Mouse (Mus musculus): ENCODE measurements around the gene Pde4d.
A peak's percentile ranks its signal among the peaks of the same experiment; 100 is the strongest.

Pde4d gene

DNA sequence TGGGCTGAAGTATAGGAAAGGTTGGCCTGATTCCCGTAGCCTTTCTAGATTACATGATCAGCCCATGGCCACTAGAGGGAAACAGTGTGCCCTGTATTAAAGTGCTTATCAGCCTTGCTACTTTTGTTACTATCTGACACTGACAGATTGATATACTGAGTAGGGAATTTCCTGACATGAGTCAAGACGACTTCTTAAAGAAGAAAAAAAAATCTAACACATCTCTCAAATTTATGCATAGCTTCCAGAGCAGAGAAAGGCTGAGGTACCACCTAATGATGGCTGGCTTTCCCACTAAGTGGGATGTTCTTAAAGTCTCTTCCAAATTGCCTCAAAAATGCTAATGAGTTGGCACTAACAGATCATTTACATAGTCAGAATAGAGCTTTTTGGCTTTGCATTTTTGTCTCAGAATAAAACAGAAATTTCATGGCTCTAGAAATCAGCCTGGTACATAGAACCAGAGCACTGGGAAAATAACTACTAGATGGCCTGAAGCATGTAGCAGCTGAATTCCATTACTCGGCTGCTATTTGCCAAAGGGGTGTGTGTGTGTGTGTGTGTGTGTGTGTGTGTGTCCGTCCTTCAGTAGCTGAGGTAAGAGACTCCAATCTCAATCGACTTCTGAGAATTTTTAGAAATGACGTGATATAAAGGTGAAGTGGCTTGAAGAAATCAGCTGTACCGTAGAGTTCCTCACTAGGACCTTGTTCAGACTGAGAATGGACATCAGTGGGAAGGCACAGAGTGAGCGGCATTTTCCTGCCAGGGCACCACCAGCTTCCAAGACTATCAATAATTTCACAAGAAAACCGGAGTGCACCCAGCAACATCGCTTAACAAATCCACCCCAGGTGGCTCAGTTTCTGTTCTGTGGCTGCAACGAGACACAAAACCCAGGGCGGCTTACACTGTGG lies 1108.9 kb downstream of the Pde4d start:
- no peak for DNase-seq (ENCODE audit: low spot score in 2 of 2)

DNA sequence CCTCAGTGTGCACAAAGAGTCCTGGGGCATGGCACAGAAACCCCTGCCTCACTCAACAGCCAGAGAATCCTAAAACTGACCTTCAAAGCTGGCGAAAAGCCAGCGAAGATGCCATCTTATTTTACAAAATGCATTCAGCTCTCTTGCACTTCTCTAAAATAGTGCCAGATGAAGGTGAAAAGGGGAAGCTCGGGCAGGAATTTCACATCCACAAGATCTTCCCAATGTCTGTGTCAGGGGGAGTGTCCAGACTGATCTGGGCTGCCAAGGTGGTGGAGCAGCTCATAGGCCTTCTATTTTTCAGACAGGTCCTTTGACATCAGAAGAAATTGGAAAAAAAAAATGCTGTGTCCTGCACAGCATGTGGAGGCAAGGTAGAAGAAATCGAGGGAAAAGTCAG lies 1110.5 kb downstream of the Pde4d start:
- DNase-seq (ENCODE audit: low spot score in 2 of 2) = no peak

DNA sequence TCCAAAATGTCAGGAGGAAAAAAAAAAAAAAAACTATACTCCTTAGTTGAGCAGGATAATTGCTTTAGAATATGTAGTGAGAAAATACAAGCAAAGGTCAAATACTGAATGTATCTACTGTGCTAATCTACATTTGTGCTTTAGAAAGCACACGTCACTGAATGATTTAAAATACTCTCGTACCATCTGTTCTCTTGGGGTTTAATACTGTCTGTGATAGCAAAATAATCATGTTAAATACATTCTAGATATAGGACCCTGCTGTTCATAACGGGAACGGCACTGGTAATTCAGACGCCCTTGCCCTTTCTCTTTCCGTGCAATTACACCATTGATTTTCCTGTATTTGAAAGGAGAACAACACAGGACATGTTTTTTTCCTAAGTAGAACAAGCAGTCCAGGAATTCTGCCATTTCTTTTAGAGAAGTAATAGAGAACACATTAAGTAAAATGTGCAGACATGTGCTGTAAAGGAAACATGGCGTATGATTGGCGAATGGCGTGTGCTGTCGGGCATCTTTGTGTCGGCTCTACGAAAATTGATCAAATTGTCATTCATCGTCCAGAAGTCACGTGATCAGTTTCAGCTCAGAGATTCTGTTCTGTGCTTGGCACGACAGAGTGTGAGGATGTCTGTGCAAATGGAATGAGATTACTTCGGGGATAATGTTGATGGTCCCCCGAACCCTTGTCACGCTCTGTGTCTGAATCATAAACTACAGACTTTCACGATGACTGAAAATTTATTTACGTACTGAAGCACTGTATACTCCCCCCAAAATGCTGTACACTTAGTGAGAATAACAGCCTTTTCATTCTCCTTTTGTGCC lies 1119.1 kb downstream of the Pde4d start:
- no peak for DNase-seq (ENCODE audit: low spot score in 2 of 2)

DNA sequence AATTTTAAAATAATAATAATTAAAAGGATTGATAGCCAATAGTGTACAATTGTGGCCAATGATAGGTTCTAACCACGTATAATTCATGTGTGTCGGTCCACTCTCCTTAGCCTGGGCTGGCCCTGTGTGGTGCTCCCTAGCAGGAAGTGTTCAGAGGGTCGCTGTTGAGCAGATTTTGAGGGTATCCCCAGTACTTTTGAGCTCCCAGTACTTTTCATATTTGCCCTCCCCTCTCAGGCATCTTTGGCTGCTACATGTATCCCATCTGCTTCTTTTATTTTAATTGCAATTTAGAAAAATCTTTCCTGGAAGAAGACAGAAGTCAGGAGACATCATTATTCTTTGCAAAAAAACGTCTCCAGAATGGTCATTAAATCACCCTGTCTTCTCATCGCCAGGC lies 1119.7 kb downstream of the Pde4d start:
- no peak for DNase-seq (ENCODE audit: low spot score in 2 of 2)

DNA sequence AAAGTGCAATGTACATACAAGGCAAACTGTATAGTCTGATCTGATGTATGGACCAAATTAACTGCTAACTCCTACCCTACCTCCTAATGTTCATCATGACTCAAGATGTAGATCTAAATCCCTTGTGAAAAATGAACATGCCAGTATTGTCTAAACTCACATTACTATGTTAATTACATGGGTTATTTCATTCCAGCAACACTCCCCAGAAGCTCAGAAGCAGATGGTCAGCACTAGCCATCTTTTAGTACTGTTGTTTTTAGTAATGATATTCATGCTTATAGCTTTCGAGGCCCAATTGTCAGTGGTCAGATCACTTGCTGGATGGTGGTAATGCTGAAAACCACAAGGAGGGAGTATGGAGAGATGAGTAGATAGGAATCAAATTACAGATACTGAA lies 1127.0 kb downstream of the Pde4d start:
- DNase-seq (ENCODE audit: low spot score in 2 of 2) = no peak

DNA sequence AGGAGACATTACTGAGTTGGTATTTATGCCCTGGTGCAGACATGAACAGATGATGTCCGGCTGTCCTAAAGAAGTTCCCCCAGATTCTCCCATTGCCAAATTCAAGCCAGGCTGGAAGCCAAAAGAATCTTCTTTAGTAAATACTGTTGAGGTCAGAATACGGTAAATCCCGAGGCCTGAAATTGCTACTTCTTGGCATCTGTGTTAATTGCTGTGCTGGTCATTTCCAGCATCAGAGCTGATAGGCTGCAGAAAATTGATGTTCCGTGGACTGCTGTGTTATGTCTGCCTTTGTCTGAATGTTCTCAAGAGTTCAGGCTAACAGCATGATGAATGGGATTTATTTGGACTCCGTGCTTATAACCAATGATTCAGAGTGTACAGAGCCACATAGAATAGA lies 1127.7 kb downstream of the Pde4d start:
- DNase-seq (ENCODE audit: low spot score in 2 of 2) = no peak

DNA sequence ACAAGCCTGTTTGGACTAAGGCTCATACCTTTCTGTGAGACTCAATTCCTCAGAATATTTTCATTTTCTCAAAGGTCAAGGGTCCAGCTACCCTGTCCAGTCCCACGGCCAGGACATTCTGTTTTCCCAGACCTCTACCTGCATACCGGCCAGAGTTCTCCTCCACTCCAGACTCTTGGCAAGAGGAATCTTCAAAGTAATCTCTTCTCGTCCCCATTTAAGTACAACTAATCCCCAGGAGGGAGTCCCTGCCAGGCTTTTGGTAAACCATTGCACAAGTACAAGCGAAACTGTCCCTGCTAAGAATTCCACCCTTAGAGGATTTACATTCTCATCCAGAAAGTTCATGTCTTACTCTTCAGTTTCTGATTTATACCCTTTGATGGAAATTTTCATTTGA lies 1128.2 kb downstream of the Pde4d start:
- DNase-seq (ENCODE audit: low spot score in 2 of 2) = no peak

DNA sequence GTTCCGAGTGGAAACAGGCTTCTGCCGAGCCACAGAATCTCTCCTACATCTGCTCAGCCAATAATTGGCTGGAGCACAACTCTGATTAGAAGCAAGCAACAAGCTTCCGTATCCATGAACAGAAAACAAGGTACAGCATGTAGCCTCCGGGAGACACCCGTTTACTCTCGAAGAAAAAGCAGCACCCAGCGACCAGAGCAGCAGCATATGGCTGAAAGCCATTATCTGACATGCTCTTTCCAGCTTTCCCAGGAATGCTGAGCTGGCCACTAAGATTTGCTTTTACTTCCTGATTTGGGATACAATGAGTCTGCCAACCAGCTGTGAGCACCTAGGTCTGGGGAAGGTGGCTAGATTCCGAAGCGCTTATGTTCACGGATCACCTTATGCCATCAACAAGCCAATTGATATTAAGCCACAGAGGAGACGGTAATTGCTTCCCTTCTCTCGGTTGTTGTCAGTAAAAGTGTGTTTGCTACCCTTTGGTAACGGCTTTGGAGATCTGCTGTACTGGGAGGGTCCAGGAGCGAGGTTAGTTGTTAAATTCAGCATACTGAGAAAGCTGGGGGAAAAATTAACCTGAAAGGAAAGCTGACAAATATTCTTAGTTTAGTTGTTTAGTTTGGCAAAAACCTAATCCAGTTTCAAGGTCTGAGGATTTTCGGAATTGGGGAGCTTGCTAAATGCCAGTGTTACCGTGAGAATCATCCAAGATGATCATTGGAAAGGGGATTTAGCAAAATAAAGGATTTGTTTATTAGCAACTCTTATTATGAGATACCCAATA lies 1131.7 kb downstream of the Pde4d start:
- peak in 1 of 2 experiments; percentile 8 for DNase-seq (ENCODE audit: low spot score in 2 of 2)

DNA sequence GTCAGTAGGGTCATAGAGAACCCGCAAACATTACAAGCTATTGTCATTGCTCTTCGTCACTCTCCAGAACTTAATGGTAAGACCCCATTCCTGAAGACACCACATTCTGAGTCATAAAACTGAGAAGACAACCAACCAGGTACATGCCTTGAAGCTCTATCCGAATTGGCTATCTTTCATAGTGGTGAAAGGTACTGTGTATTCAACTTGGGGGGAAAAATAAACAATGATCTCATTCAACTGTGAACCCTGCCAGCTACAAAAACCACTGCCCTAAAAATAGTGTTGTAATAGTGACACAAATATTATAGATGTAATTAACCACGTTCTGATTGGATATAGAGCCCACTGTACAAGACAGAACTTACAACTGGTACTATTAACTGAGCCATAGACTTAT lies 1140.3 kb downstream of the Pde4d start:
- no peak for DNase-seq (ENCODE audit: low spot score in 2 of 2)

DNA sequence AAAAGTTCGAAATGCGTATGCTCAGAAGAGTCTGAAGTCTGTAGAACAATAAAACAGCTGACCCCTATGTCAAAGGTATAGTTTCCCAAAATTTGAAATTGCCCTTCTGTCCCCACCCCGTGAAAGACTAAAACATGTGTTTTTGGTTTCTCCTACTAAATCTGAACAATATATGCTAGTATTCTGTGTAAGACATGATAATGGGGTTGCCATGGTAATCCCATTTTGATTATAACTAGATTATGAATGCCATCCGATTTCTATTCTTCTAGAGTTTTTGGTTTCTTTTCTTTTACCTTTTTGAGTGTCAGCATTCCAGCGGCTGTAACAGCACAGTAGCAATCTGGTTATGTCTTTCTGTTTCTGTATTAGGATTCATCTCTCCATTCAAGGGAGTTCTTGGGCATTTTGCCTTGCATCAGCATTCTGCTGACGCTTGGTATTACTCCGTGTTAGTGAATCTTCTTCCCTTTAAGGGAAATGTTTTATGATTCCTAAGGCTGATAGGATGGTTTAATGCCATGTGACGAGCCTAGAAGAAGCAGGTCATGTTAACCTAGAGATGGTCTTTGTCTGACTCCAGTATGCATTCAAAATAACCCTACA lies 1142.5 kb downstream of the Pde4d start:
- DNase-seq (ENCODE audit: low spot score in 2 of 2) = no peak

DNA sequence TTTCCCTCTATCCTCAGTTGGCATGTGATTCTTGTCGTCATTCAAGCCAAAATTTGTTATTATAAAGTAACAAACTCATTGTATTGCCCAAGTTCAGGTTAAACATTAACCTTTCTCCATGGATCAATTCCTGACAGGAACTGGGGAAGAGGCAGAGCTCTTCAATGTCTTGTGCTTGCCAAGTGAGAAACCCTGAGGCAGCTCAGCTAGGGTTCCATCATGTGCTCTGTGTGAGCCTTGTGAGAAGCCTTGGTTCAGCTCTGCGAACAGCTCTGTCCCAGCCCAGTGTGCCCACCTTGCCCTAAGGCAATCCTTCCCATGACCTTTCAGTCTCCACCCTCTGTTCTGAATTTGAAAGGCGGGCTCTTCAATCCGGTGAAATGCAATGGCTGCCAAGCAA lies 1150.0 kb downstream of the Pde4d start:
- no peak for DNase-seq (ENCODE audit: low spot score in 2 of 2)

DNA sequence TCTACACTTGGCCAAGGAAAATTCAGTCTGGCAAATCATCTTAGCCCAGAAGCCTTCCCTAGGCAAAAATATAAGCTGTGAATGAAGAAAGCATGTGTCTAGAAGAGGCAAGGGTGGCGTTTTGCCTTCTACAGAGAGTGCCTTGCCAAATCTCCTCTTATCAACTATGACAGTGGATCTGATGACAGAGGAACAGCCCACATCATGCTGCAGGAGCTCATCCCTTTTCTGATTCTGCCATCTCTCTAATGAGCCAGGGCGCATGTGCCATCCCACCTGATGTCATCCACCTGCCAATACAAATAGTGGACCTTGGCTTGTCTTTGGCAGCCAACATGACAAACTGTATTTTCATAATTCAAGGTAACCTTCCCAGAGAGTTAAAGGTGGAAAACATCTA lies 1154.3 kb downstream of the Pde4d start:
- no peak for DNase-seq (ENCODE audit: low spot score in 2 of 2)

DNA sequence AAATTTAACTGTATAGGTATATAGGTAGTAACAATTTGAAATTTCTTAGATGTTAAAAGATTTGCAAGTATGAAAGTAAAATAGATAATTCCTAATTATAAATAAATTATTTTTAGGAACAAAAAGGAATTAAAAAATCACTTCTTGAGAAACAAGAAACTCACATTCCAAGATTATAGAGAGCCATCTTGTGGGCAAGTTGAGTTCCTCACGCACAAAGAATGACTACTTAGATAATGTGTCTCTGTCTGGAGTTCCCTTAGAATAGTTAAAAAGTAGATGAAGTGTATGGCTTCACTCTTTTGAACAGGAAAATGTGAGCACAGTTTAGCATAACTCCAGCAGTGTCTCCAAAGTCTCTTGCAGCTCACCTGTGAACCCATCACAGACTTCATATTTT lies 1155.4 kb downstream of the Pde4d start:
- DNase-seq (ENCODE audit: low spot score in 2 of 2) = no peak

DNA sequence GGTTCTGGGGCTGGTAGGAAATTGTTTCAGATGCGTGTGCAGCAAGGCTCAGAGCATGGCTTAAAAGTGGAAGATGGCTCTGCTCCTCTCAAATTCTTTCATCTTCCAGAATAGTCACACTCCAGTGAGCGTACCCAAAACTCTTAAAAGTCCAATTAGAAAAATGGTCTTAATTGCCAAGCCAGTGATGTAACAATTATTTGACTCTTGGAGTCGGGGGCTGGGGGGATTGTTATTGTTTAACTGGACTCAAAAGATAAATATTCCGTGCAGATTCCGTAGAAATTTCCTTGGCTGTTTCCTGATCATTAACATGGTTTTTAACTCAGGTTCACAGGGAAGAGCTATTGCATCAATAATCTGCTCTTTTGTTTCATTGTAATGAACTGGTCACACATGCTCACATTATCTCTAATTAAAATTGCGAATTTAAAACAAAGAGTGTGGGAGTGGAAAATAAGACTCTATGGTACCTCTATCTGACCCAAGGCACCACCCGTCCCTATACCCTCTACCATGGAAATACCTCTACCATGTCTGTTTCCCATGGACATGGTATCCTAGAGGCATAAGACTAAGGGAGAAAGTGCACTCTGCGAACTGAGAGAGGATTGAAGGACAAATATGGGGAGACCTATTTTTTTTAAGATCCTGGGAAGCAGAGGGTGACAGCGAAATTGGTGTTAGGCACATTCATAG lies 1159.5 kb downstream of the Pde4d start:
- DNase-seq (ENCODE audit: low spot score in 2 of 2) = no peak

DNA sequence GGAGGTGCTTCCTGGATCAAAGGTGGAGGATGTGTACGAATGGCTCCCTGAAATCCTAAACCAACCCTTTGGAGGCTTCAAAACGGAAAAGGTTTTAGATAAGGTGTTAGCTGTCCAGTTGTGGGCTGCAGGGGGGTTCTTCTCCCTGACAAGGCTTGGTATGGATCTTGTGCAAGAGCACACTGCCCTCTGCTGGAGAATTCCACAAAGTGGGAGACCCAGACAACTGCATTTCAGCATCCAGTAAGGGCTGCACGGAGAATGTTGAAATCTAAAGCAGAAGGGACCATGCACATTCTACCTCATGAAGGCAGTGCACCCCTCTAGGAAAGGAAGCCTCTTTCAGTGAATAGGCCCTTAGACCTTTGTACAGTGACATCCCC lies 1160.0 kb downstream of the Pde4d start:
- DNase-seq (ENCODE audit: low spot score in 2 of 2) = peak in 1 of 2 experiments; percentile 21

DNA sequence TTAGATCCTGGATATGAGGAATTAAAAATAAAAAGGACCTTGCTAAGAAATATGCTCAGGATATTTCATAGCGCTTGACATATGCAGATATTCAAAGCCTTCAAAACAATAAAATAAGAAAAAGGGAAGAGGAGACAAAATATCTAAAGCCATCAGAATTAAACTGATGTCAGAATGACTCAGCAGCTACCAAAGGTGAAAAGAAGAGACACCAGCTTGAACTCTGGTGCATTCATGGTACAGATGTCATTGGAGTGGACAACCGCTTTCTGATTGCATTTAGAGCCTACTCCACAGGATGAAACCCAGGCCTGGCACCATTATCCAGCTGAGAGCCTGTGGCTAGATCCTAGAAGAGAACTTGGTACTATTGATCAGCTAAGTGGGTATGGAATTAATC lies 1161.0 kb downstream of the Pde4d start:
- DNase-seq (ENCODE audit: low spot score in 2 of 2) = no peak

DNA sequence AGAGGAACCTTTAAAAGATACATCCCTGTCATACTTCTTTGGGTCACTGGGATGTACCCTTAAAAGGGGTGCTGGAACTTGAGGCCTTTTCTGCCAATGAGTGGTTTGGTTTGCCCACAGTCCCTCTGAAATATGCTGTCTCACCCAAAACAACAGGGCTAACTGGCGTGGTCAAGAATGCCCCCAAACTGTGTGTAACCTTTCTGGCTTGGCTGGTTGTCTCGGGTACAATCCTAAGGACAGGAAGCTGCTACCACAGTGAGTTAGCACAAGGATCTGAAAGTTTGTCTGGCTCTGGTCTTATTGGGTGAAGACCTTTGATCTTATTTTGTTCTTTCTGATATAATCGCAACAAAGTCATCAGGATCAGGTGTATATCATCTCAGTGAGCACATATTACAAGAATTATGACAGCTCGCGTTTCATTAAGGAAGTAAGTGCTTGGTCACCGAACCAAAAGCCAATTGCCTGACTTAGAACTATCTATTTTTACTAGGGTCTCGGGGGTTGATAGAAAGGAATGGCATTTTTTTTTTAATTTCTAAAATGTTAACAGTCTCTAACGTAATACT lies 1165.6 kb downstream of the Pde4d start:
- no peak for DNase-seq (ENCODE audit: low spot score in 2 of 2)

DNA sequence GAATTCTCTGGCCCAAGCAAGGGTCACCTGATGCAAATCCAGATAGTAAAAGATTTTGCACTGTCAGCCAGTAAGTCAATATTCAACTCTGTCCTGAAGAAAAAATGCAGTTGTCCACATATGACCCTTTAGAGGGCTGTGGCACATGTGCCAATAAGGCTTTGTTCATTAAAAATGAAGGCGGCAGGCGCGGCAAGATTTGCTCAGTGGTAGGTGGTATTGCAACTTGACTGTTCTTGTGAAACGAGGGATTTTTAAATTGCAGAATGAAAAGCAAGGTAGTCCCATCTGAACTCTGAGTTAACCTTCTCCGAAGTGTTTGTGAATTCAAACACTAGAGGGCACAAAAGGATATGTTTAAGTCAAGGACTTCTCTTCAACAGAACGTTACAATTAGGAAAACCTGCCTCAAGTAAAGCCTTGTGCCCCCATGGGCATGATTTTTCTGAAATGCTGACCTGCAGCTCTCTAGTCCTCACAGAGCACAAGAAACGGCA lies 1166.1 kb downstream of the Pde4d start:
- peak in 1 of 2 experiments; percentile 19 for DNase-seq (ENCODE audit: low spot score in 2 of 2)

DNA sequence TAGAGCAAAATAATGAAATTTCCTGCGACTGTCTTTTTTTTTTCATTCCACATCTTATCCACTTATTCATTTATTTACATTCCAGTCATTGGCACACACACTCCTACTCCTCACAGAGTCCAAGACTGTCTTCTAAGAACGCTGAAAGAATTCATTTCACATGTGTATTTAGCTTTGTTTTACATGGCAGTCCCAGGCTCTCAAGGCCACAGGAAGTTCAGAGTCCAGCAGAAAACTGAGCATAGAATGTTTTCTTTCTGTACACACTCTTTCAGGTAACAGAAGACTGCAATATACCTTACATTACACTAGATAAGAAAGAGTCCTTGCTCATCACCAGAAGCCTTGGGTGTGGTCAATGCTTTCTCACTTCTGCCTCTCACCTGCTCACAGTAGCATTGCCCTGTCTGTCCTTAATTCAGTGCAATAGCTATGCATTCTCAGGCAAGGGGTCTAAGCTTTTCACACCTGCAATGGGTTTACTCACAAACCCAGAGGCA lies 1169.5 kb downstream of the Pde4d start:
- DNase-seq (ENCODE audit: low spot score in 2 of 2) = no peak

DNA sequence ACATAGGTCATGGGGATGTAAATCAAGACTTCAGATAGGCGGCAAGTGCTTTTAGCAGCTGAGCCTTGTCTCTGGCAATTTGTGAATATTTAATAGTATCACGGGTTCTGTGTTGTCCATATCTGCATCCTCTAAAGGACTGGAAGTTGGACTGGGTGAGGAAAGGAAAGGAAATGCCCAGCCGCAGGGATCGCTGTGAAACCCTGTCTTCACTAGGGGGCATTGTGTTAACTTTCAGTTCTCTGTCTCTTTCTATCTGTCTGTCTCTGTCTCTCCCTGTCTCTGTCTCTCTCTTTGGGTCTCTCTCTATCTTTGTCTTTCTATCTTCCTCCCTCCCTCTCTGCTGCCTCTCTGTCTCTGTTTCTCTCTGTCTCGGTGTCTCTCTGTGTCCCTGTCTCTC lies 1172.5 kb downstream of the Pde4d start:
- DNase-seq (ENCODE audit: low spot score in 2 of 2) = no peak
